Mouse (Mus musculus) cerebellum, adult 2 months (tissue): ENCODE results near the gene Tent5c. TPM values are rescaled to one million over a fixed set of nuclear protein-coding genes. Genes with fewer than 3 reads are reported as not detected.

Source experiments
- DNase-seq, 2 experiments: peaks; one replicate each; pipeline ENCODE4 v3.0.0; 2021
- H3K27ac ChIP-seq: fragments of 200-500 bp; 2 replicates; pipeline ENCODE4 v1.5.1; 2012; ENCODE audit warnings: low read length, control low read depth, inconsistent platforms; ENCODE audit not compliant: insufficient read depth
- H3K27me3 ChIP-seq: fragments of 200-500 bp; 2 replicates; pipeline ENCODE4 v1.6.1; 2012; ENCODE audit warnings: inconsistent platforms, mild to moderate bottlenecking, low read length, moderate library complexity; ENCODE audit not compliant: control insufficient read depth, insufficient read depth
- H3K4me1 ChIP-seq: fragments of 200-500 bp; 2 replicates; pipeline ENCODE4 v1.6.1; 2011; ENCODE audit warnings: low read length; ENCODE audit not compliant: control insufficient read depth, insufficient read depth
- H3K4me3 ChIP-seq: fragments of 200-500 bp; replicated peaks from 2 replicates; pipeline ENCODE3; 2011; ENCODE audit warnings: mild to moderate bottlenecking, low read depth, low read length, control low read depth; ENCODE audit not compliant: insufficient read depth
- CTCF ChIP-seq: fragments of 200-500 bp; IDR thresholded peaks from 2 replicates; pipeline ENCODE4 v1.5.1; 2011; ENCODE audit warnings: low read depth, mild to moderate bottlenecking, control low read depth, low read length, moderate library complexity, borderline replicate concordance; ENCODE audit not compliant: insufficient read depth
- POLR2A ChIP-seq: fragments of 200-500 bp; IDR thresholded peaks from 2 replicates; pipeline ENCODE4 v1.6.1; 2011; ENCODE audit warnings: low read length, control low read depth, borderline replicate concordance; ENCODE audit not compliant: insufficient read depth
- WGBS: fragments of 180-500 bp; shearing (Covaris S2); methylation state at CpG from one replicate; pipeline ENCODE4 v1.1.7; 2018; 5-methylcytosine and 5-hydroxymethylcytosine counted together
- polyA plus RNA-seq: library from polyadenylated mRNA; depleted of rRNA; stranded (reverse); fragments of >200 nt; gene quantifications from 2 replicates; pipeline ENCODE4 v1.2.3, GENCODE M21; 2012

The Tent5c gene
- polyA plus RNA-seq, 1 experiment = 0.88 TPM

DNA sequence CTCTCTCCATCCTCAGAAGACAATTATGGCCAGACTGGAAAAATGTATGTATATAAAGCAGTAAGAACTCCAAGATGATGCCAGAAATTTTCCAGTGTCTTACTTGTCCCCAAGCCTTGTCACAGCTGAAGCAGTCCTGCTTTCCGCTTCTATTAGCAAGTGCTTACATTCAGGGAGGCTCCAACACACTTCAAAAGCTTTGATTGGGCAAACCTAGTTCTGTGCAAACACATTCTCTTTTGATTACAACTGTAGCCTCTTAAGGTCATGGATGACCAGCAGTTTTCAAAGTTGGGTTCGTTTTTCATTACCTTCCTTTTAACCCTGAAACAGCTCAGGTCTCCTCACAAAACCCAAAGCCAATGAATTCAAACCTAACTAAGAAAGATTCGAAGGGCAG lies 19.0 kb downstream of the Tent5c start:
- DNase-seq = no peak
- no peaks in the 10 kb centered on the region for H3K27me3 ChIP-seq
- 86% methylated on average over 3 of the region's 3 CpGs for WGBS
- H3K4me1 ChIP-seq = no peaks in the 10 kb centered on the region
- TF ChIP-seq POLR2A = no peak
- no peak overlapping the region for H3K4me3 ChIP-seq
- H3K27ac ChIP-seq = no peak overlapping the region

DNA sequence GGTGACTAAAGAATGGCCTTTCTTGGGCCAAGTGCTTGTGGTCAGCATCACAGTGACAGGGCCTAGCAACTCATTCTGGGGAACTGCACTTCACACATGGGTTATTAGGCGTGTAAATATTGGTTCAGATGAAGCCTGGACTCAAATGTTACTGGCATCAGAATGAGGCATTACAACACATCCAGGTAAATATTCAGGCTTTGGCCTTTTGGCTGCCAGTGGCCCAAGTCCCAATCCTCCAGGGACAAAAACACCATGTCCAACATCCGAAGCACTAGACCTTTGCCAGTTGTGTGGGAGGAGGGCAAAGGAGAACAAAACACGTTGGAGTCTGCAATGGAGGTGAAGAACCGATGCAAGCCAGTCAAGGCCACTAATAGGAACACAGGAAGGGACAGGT lies 22.6 kb downstream of the Tent5c start:
- no peak for TF ChIP-seq CTCF
- no peak for TF ChIP-seq POLR2A
- Histone ChIP-seq H3K27ac (no peak overlapping the region), H3K4me3 (no peak overlapping the region), H3K27me3 (no peaks in the 10 kb centered on the region), H3K4me1 (peaks cover 8% of the 10 kb centered on the region)
- DNase-seq = no peak
- 83% methylated on average over 4 of the region's 4 CpGs for WGBS

DNA sequence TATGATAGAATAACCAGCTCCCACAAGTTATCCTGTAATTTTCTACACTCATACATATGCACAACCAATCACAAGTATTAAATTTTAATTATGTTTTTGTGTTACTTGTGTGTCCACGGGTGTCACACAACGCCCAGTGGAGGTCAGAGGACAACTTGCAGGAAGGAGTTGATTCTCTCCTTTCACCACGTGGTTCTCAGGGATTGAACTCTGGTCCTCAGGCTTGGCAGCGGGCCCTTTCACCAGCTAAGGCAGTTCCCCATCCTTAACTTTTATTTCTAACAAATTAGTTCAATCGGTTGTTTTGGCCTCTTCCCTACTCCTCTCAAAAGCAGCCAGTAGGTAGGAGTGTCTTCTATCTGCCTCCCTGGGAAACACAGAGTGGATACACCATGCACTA lies 24.5 kb downstream of the Tent5c start:
- H3K4me3 ChIP-seq = no peak overlapping the region
- H3K27me3 ChIP-seq = no peaks in the 10 kb centered on the region
- H3K27ac ChIP-seq = no peak overlapping the region
- DNase-seq = no peak
- H3K4me1 ChIP-seq = peaks cover 8% of the 10 kb centered on the region
- TF ChIP-seq CTCF (no peak), POLR2A (no peak)
- WGBS = 97% methylated on average over 5 of the region's 5 CpGs

DNA sequence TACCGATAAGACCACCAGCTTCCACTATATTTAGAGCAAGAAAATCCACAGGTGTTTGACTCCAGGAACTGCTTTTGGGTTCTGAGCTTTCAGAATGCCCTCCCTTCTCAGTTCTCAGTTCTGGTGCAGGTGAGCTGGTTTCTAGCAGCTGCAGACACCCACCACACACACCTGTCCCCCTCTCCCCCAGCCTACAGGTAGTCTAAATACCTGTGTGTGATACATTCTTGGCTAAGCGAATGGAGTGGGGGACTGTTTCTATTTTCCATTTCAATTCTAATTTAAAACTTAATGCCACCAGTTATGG lies 25.2 kb downstream of the Tent5c start:
- WGBS = 59% methylated on average over 2 of the region's 2 CpGs
- DNase-seq = no peak
- Histone ChIP-seq H3K4me3 (no peak overlapping the region), H3K27ac (no peak overlapping the region), H3K27me3 (no peaks in the 10 kb centered on the region), H3K4me1 (peaks cover 8% of the 10 kb centered on the region)
- no peak for TF ChIP-seq CTCF

DNA sequence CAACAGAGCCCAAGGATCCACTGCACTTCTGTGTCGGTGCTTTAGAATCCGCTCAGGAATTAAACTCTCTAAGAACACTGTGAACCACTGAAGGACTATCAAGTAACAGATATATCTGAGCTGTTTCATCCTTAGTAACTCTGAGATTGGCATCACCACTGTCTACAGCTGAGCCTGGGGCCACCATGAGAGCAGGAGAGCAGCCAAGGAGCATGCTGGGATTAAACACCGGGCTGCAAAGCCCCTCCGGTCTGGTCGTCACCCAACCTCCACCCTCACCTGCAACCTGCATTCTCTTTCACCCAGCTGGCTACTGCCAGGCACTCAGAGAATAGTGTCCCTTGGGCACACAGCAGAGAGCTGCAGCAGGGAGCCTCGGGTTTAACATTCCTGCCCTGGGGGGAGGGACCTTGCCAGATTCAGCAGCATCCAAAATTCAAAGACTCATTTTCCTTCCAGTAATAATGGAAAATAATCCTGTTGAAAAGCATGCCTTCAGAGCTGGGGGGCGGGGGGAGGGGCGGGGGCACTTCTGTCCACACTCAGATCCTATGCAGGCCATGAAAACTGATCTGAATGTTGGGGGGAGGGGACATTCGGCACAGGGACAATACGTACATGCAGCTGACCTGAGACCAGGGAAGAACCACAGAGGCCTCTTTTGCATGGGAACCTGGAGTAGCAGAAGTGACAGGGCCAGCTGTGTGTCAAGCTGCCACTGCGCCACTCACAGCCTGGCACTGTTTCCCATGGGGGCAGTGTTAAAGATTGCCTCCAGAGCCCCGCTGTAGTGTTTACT lies 25.8 kb downstream of the Tent5c start:
- no peak for DNase-seq
- no peak overlapping the region for H3K27ac ChIP-seq
- H3K4me1 ChIP-seq = peaks cover 8% of the 10 kb centered on the region
- H3K4me3 ChIP-seq = no peak overlapping the region
- no peaks in the 10 kb centered on the region for H3K27me3 ChIP-seq
- no peak for TF ChIP-seq CTCF
- TF ChIP-seq POLR2A = no peak
- 34% methylated on average over 12 of the region's 12 CpGs for WGBS

DNA sequence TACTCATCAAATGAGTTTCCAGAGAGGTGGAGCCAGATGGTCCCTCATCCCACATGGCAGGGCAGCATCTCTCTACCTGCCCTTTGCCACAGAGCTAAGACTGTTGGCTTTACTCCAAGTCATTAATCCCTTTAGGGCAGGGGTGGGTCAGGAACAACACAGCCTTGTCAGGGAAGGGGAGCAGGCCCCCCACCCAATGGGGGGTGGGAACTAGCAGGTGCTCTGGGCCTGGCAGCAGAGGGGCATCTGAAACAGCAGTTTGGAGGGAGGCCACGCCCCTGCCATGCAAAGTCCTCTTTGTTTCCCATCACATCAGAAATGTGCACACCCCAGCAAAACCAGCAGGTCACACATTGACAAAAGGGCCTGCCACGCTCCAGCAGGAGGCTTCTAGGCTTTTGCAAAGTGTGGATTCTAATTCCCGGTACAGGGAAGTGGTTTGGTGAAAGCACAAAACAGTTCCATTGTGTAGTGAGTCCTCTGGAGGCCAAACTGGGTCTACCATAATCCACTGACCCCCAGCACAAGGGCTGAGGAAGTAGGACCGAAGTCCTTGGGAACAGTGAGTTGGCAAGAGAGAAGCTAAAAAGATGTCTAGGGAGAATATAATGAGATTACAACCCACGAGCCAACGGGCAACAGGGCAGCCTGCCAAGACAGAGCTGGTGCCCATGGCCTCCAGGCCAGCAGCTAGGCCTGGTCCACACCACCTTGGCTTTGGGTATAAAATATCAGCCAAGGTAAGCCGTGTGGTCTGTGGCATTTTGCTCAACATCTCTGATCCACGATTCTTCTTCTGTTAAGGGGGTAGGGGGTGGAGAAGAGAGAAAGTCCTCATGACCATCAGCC lies 26.7 kb downstream of the Tent5c start:
- TF ChIP-seq POLR2A (no peak), CTCF (no peak)
- Histone ChIP-seq H3K4me3 (no peak overlapping the region), H3K4me1 (peaks cover 8% of the 10 kb centered on the region), H3K27me3 (no peaks in the 10 kb centered on the region), H3K27ac (no peak overlapping the region)
- 20% methylated on average over 8 of the region's 8 CpGs for WGBS
- peak; percentile 28 to 38 for DNase-seq

DNA sequence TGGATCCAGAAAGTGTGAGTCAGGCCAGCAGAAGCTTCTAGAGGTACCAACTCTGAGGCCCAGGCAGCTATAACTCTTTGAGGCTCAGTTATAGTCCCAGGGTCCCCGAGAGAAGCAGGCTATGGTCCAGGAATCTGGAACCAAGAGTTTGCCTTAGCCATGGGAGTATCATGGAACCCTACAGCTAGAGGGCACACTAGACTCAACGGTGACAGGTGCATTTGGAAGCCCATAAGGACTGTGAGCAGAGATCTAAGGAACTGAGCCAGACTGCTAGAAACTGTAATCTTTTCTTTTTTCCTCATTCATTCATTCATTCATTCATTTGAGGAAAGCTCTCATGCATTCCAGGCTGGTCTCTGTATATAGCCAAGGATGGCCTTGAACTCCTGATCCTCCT lies 28.6 kb downstream of the Tent5c start:
- Histone ChIP-seq H3K4me3 (no peak overlapping the region), H3K4me1 (peaks cover 8% of the 10 kb centered on the region), H3K27ac (no peak overlapping the region), H3K27me3 (no peaks in the 10 kb centered on the region)
- WGBS = 92% methylated on average over 2 of the region's 2 CpGs
- DNase-seq = no peak
- TF ChIP-seq CTCF = no peak

DNA sequence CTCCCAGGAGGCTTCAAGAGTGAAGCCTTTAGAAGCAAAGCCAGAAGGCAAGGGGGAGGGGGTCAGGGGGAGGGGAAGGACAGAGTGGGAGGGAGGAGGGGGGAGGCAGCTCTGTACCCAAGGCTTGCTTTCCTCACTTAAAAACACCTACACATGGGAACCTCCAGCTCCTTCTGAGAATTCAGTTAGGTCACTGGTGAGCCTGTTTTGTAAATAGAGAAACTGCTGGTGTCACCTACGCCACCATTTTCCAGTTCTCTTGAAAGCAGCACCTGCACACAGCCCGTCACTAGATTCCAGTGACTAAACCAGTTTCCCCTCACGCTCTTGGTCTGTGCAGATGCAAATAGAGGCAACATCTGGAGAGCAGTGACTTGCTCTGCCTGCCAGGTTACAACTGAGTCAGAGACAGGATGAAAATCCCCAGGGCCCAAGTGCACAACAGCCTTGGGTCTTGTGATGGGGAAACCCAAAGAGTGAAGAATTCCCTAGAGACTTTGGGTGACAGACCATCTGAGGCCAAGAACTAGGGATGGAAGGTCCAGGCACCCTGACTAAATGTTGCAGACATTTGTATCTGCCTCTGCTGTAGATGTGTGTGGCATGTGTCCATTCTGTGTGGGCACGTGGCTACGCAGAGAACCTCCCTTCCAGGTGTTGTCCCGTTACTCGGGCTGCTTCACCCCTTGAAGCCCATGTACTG lies 45.2 kb downstream of the Tent5c start:
- peaks cover 2% of the 10 kb centered on the region; the same call in 1 of the 2 replicates for H3K4me1 ChIP-seq
- H3K27me3 ChIP-seq = no peaks in the 10 kb centered on the region
- H3K4me3 ChIP-seq = no peak overlapping the region
- no peak overlapping the region for H3K27ac ChIP-seq
- 87% methylated on average over 7 of the region's 7 CpGs for WGBS
- TF ChIP-seq POLR2A (no peak), CTCF (no peak)
- no peak for DNase-seq
